Mouse (Mus musculus) cerebellum, adult 11-12 months (tissue): ENCODE data around the gene Rpn2.

Source experiments
- DNase-seq: peaks from one replicate; pipeline ENCODE4 v3.0.0; 2022

Gene Rpn2

DNA sequence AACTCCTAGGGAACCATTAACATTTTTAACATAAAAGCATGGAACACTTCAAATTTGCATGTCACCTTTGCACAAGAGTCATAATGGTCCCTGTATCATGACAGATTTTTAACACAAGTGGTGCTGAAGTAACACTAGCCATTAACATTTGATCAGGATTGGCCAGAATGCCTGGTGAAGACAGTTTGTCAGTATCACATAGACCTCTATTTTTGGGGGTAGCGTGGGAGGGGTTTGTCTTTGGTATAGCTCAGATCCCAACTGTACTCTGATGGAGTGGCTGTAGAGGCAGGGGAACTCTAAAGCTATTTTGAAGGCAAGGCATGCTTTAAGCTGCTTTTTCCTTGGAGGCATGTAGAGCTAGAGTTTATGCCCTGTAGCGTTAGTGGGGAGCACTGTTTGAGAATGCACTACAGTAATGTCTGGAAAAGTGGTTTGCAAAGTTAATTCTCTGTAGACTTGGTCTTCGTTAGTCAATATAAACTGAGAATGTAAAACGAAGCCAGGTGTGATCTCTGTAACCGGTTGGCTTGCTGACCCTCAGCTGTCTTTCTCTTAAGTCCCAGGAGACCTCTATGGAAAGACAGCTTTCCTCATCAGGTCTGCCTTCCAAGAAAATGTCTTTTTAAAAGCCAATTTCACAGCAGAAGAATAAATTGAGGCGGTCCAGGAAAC is 32.3 kb downstream of the Rpn2 start:
- DNase-seq = no peak

DNA sequence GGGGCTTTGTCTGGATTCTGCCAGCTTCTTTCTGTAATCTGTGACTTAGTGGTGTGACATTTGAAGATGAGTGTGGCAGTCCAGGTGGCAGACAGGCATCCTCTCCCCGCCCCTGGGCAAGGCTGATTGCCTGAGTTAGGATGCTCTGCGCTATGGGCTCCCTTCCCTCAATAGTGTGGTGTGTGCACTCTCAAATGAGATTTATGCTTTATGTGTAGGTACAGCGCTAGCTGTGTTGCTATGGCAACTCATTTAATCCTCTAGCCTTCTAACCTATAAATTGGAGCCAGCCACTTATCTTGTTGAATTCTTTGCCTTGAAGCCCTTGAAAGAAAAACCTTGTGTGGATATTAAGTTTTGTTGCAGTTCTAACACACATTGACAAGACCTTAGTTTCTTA is 34.9 kb downstream of the Rpn2 start:
- no peak for DNase-seq

DNA sequence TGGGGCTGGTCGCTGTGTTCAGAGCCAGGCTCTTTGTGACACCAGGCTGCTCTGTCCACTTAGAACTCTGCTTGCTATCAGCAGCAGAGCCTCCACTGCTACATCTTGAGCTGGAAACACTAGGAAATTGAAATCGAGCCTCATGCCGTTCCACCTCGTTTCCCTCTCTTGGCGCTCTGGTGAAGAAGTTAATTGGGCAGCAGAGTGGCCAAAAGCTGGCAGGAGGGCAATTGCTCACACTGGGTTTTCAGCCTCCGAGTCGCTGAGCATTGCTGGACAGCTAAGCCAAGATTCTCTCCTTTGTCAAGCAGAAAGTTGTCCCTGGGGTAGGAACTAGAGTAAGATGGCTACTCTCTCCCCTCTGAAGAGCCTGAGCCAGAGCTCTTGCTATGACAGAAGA is 35.5 kb downstream of the Rpn2 start:
- DNase-seq = peak; percentile 23

DNA sequence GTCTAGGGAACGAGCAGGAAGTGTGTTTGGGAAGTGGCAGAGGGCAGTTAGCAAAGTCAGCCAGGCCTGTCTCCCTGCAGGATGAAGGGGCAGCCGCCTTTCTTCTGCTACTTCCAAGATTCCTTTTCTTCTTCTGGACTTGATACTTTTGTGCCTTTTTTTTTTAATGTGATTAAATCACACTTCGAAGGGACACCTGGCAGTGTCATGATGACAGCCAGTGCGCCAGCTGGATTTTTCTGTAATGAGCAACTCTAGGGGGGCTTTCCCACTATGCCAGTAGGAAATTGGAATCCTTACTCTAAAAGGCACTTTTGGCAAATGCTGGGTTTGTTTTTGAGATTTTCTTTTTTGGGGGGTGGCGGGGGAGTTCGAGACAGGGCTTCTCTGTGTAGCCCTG is 36.7 kb downstream of the Rpn2 start:
- DNase-seq = no peak

DNA sequence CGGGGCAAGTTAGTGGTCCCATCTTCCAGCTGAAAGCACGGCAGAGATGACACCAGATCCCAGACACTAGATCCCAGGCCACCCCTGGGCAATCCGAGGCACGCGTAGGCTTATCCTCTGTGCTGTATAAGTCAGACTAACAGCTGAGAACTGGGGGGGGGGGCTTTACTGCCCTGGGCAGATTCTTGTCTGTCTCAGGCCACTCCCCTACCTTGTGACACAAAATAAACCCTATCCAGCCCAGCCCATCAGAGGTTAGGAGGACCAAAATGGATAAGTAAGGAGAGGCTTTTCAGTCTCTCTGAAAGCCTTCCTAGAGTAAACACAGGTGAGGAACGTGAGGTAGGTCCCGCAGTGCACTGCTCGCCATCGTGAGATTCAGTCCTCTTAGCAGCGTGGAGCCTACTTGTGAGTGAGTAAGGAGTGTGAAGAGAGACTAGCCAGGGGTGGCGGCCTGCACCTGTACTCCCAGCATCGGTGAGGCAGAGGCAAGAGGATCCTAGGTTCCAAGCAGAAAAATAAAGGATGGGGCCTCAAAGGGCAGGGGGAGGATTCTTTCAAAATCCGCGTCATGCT is 37.6 kb downstream of the Rpn2 start:
- no peak for DNase-seq

DNA sequence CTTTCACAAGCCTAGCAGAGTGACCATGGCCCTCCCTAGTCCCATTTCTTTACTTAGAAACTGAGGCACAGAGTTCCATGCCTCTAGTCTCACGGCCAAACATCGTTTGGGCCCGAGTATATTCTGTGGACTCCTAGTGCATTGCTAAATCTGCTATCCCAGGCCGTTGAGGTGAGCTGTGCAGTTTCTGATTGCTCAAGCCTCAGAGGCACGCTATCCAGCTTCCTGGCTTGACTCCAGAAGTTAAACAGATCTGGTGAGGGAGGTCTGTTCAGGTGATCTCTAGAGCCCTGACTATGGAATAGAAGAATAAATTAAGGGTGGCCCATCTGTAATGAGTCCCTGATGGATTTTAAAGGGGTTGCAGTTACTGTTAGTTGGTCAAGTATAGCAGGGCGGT is 38.4 kb downstream of the Rpn2 start:
- no peak for DNase-seq

DNA sequence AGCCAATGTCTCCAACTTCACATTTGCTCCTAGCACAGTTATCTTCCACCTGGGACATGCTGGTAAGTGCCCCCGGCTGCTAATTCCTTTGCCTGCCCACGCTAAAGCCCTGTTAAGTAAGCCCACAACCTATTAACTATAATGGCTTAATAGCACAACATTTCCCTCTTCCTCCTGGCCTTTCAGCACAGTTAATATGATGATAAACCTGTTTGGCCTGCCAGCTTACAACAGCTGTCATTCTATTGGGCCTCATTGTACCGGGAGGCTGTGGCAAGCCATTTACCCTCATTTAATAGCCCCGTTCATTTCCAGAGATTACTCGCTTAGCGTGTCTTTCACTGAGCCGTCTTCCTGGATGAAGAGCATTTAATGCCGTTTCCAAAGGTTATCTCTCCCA is 41.3 kb downstream of the Rpn2 start:
- DNase-seq = no peak

DNA sequence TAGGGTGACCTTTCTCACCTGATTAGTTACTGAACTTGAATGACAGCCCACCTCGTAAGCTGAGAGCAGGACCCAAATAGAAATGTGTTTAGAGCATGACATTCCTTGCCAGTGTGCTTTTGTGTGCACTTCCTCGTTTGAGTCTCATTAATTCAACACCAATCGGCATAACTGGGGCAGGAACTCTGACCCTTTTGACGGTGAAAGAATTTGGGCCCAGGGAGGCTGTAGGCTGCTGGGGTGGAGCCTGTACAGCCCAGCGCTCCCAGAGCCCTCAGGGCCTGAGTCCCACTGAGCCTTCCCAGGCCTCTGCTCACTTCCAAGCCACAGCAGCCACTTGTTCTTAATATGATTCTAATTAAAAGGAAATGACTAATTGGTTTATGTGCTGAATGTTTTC is 42.1 kb downstream of the Rpn2 start:
- no peak for DNase-seq

DNA sequence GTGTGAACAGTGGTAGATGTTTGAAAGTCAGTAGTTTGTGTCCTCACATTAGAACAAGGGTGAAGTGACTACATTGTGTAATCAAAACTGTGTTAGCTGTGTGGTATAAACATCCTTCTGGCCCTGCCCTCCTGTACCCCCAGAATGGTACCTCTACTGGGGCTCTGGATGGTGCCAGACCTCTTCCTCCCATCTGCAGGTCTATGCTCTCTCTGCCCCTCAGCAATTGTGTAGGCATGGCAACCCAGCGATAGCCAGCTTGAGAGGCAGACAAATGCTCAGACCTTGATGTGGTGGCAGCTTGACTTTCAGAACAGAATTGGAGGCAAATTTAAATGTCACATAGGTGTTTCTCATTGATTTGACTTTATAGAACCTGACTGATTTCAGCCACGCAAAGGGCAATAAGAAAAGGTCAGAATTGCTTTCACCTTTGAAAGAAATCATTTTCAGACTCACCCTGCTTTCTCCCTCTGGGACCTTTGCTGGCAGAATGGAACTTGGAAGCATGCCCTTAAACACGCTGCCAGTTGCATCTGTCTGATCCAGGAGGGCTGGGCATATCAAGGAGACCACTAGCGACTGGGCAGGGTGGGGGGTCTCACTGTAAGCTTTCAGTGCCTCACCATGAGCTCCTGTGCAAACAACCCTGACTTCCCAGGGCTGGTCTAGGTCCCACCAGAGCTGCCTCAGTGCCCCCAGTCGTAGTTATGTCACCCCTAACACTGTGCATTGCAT is 43.4 kb downstream of the Rpn2 start:
- DNase-seq = no peak

DNA sequence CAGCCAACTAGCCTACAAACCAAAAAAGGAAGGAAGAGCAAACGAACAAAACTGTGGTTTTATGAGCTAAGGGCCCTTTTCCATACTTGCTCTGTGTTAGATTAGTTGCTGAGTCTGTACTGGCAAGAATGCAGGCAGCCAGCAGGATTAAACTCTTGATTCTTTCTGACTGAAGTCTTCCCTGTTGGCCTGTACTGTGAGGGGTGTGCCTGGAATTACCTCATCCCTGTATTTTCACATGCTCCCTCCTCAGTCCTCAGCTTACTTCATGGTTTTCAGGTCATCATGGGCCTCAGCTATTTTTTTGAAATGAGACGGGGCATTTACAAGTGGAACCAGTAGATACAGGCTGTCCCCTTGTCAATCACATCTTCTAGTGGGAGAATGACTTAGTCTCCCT is 46.4 kb downstream of the Rpn2 start:
- DNase-seq = no peak

DNA sequence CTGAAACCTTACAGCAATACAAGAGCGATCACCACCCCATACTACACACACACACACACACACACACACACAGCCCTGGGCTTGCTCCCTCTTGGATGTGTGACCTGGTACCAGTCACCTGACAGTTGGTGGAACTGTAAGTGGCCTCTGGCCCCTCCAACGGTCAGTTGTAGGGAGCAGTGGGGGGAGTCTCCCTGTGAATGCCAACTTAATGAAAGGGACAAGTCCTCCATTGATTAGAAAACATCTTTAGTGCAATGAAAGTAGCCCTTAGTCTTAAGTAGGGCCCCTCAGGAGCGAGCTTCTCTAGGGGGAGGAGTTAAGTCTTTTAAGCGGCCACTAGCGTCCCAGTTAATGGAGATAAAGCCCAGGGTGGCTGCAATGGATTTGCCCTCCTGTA is 49.3 kb downstream of the Rpn2 start:
- DNase-seq = no peak

DNA sequence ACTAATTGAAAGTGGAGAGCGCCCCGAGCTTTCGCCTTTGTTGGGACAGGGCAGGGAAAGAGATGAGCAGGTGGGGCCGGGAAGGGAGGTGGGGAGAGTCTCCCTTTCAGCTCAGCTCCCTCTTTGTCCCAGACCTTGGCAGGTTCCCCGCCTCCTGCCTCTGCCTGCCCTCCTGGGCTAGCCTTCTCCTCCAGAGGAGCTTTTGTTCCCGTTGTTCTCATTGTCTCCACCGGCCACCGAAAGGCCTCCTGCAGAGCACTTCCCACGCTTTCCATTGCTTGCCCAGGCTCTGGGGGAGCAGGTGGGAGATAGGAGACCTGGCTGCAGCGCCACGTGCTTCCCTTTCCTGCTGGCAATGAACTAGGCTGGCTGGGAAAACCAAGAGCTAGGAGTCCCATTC is 49.8 kb downstream of the Rpn2 start:
- no peak for DNase-seq

DNA sequence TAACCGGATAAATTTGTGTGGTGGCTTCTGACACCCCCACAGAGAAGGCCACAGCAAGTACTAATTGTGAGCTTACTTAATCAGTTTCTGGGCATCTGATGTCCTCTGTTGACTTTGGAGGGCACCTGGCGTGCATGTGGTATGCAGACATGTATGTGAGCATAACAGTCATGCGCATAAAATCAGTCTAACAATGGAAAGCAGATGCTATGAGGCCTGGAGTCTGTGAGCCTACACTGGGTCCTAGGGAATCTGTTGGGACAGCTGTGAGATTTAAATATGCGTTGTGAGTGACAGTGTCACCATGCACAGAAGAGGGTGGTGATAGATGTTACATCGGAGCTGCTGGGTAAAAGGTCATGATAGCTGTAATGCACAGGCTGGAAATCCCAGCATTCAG is 53.2 kb downstream of the Rpn2 start:
- DNase-seq = no peak

DNA sequence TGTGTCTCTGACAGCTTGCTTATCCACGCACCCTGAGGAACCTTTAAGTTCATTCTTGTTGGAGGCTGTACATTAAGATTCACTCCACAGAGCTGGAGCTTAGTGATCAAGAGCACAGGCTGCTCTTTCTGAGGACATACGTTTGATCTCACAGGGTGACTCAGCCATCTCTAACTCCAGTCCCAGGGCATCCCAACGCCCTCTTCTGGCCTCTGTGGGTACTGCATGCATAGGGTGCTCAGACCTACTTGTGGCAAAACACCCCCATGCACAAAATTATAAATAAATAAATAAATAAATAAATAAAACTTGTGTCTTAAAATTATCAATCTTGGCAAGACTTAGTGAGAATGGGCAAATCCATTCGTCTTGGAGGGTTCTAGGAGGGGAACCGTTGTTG is 59.8 kb downstream of the Rpn2 start:
- peak; percentile 30 for DNase-seq

DNA sequence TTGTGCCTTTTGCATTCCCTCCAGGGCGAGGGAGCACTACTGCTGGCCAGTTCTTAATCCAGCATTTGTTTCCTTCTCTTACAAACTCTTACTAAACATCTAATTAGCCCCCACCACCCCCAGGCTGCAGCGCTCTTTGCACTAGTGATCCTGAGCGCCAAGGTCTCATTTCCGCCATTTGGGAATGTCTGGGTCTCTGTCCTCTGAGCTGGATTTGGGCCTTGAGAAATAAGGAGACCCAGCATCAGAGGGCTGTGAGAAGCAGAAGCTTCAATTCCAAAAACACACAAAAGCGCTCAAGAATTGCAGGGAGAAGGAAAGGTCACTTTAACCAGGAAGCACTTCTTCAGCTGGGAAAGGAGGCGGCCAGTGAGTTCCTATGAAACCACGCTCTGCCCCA is 60.7 kb downstream of the Rpn2 start:
- DNase-seq = no peak

DNA sequence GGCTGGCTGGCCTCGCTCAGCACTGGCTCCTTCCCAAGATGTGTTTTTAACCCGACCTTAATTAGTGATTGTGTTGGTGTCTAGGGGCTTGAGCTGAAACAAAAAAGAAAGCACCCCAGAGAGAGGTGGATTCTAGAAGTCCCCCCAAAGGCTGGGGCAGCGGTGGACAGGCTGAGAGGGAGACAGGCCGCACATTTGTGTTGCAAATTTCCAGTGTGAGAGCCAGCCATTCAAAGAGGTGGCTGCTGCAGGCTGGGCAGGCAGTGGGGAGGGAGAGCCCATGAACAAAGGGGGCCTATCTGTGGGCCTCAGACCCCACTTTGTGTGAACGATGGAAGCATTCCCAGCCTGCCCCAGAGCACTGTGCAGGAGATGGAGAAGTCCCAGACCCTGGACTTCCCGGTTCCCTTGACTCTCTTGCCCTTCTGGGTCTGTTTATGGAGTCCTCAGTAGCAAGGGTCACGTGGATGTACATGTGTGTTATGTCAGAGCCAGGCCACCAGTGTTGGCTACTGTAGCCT is 61.5 kb downstream of the Rpn2 start:
- peak; percentile 44 for DNase-seq

DNA sequence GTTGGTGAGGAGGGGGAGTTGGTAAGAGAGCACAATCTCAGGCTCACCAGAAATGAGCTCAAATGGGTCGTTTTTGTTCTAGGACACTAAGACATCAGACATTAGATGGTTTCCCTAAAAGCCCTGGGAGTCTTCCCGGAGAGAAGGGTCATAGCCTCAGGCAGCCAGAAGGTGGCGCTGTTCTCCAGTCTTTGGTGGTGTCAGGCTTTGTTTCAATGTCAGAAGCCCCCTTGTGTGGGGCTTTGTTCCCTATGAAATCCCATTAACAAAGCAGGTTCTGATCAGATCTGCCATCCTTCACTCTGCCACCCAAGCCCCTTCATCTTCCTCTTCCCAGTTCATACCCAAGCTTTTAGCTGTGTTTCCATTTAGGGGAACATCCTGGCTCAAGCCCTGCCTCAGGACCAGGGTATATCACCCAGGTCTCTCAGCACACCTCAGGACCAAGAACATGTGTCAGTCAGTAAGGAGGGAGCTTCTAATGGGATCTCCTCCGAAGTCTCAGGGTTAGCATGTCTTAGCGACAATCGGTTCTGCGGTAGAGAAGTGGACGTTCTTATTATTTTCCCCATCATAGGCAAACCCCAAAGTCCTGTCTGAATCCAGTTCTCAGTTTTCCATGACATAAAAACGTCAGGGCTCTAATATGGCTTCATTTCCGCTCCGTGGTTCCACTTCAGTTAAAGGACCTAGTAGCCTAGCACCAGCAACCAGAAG is 62.9 kb downstream of the Rpn2 start:
- peak; percentile 39 for DNase-seq

DNA sequence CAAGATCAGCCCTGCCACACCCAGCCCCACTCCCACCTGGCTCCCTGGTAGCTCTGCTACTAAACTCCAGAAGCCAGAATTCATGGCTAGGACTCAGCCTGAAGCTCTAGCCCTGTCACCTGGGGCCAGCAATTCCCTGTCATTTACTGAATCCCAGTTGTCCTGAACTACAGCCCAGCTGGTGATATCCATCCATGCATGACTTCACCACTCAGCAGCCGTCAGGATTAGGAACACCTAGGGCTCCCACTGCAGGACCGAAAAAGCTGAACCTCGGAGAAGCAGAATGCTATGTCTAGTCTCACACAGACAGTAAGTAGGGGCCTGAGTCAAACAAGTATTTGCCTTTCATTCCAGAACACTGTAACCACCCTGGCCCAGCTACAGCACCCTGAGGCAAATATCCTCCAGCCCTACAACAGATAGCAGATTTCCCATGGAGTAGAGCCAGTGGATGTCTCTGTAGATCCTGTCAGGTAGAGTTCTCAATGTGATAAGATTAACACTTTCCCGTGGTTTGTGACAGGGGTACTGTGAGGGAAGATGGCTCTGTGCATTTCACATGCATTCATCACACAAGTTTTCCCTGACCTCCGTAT is 63.6 kb downstream of the Rpn2 start:
- DNase-seq = no peak

DNA sequence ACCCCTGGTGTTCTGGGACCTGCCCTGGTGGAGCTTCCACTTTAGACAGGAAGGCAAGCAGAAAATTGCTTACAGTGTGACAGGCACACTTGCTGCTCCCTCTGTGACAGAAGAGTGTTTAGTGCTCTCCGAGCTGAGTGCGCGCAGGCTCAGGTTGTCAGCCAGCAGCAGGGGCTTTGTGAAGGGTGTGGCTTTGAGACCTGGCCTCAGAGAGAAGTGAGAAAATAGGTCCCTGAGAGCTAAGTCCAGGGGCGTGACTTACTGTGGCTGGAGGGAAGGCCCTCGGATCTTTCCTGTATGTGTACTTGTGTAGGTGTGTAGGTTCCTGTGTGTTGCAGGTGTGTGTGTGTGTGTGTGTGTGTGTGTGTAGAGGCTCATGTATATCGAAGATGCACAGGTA is 64.5 kb downstream of the Rpn2 start:
- no peak for DNase-seq

DNA sequence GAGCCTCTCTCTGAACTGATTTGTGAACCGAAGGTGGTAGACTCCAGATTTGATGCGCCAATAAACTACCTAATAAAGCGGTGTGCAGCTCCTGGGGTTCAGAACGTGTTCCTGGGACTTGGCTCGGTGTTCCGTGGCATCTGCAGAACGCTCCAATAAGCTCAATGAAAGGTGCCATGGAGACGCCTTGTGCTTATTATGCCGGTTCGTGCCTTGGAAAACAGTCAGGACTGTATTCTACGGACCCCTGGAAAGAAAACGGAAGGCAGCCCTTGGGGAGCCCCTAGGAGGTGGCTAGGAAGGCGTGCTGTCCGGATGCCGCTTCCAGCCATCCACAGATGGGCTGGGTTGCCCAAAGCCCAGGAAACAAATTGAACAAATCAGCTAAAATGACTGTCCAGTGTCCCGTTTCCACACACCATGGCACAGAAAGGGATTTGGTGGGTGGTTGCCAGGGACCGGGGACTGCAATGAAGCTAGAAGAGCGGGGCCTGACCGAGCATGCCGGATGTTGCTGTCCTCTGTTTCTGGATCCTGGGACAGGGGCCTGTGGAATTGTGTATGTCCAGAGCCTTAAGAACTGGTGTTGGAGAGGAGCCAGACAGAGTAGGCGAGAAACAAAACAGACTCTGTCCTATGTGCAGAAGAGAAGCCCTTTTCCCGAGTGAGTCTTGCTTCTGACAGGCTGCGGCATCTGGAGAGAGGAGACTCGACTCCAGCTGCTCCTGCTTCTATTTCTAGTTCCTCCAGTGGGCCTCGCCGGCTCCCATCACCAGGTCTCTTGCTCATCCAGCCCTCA is 68.7 kb downstream of the Rpn2 start, which contains the start of gene Ghrh:
Ghrh (minus strand) TSS at position 146 of the 799 bp plus-strand sequence.
- DNase-seq = no peak

DNA sequence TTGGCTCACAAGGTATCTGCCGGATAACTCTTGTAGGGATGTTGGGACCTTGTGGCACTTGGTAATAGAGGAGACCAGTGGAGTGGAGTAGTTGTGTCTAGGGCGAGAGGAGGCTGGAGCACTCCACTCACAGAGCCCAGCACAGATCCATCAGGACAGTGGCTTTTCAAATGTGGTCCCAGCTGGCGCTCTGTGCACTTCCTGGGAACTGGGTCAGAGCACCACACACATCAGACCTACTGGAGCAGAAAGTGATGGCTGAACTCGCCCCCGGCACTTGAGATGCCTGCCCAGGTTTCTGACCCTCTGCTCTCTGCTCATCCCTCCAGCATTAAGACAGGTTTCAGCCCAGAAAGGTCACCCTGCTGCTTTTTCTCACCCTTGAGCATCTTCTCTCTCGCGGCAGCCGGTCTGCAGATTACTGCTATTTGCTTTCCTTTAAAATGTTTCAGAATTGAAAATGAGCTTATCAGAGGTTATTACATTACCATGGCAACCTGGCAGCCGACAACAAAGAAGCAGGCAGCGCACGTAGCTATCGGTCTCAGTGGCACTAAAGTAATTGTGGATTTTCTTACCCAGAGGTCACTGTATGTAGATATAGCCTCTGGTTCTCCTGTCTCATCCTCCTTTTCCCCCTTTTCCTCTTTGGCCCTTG is 70.4 kb downstream of the Rpn2 start:
- DNase-seq = peak; percentile 41

DNA sequence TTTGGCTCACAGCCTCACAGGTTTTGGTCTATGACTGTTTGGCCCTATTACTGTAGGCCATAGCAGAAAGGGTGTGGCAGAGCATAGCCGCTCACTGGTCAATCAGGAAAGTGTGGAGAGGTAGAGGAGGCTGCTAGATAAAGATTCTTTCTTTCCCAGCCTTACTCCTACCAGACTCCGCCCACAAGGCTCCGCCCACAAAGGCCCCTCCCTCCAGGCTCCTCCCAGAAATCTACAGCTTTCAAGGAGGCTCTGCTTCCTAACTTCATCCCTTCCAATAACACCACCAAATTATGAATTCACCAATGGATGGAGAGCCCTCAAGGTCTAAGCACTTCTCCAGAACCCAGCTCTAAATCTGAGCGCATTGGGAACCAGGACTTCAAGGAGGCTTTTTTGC is 74.4 kb downstream of the Rpn2 start:
- no peak for DNase-seq
